Mouse (Mus musculus) central nervous system, embryonic 11.5 days (tissue): ENCODE measurements around the gene Ddost. TPM values are rescaled to one million over a fixed set of nuclear protein-coding genes. Genes with fewer than 3 reads are reported as not detected.

Source experiments
- polyA plus RNA-seq: library from polyadenylated mRNA; depleted of rRNA; stranded (reverse); fragments of >200 nt; gene quantifications from 2 replicates; pipeline ENCODE4 v1.2.3, GENCODE M21; 2012; rRNA removed

Gene Ddost
- polyA plus RNA-seq = 158 and 167 TPM in 2 replicates

GRCm38 (mm10) chr4:138304340-138305104, at the start of gene Ddost:
TSS of gene Ddost (plus strand) at chr4:138304730.

GRCm38 (mm10) chr4:138326077-138326695, 21.7 kb downstream of the Ddost start, which contains the start of gene Pink1:
TSS of gene Pink1 (minus strand) at chr4:138326307.

Other genes with a start within 250 kb of the Ddost start
- 169 and 208 TPM in 2 replicates for gene Hp1bp3, start 88.4 kb upstream of the Ddost start, polyA plus RNA-seq
- 3.3 and 4.1 TPM in 2 replicates for gene Sh2d5, start 54.3 kb upstream of the Ddost start, polyA plus RNA-seq
- gene Kif17, start 54.3 kb upstream of the Ddost start, polyA plus RNA-seq = 0.76 and 1.4 TPM in 2 replicates
- gene Pink1, start 21.6 kb downstream of the Ddost start, polyA plus RNA-seq = 30.7 and 35.9 TPM in 2 replicates
- 1.9 and 2.7 TPM in 2 replicates for gene Cda, start 63.3 kb downstream of the Ddost start, polyA plus RNA-seq
- 0.04 and 0.16 TPM in 2 replicates for gene Fam43b, start 91.8 kb downstream of the Ddost start, polyA plus RNA-seq
- gene Mul1, start 129.9 kb downstream of the Ddost start, polyA plus RNA-seq = 15.1 and 15.4 TPM in 2 replicates
- 14.0 and 18.2 TPM in 2 replicates for gene Camk2n1, start 149.6 kb downstream of the Ddost start, polyA plus RNA-seq